Mouse (Mus musculus) 3134 (cell line): ENCODE data around the gene Tbc1d2b.

ENCODE experiments used
- DNase-seq: peaks from one replicate; pipeline ENCODE4 v3.0.0-alpha.2; 2011; ENCODE audit warnings: low spot score; ENCODE audit not compliant: insufficient read length; ENCODE audit errors: extremely low read depth

Gene Tbc1d2b

DNA sequence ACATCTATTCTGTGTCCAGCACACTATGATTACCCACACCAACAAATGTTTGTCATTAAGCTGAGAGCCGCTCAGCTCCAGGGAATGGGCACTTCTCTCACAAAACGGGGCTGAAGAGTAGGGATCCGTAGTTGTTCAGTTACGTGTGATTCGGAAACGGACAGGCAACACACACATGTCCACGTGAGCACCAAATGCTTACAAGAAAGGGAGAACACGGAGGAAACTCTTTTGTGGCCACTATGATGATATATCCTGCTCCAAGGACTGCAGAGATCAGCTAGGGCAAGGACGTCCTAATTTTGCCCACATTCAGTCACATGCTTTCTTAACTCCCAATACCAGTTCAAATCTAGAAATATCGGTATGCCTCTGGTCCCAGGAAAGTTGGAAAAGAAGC is 4.5 kb downstream of the Tbc1d2b start:
- DNase-seq, result no peak

DNA sequence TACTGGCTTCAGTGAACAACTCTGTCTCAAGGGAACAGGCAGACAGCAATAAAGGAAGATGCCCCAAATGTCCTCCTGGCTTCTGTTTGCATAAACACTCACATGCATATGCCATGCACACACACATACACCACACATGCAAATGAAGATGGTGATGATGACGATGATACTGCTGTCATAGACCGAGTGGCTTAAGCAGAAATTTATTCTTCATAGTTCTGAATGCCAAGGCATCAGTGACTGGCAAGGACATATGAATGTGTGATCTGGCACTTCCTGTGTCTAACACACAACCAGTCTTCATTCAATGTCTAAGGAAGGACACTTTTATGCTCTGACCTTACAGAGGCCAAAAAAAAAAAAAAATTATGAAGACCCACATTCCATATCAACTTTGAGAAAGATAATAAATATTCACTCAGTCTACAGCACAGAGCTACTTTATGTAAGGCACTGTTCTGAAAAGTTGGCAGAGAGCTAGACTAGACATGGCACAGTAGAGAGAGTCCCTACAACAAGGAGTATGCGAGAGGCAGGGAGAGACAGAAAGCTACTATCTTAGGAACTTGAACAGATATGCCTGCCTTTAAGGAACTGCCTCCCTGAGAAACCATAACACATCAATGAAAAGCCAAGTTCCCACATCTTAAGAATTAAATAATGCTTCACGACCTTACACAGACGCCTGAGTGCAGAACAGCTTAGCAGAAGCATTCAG is 5.1 kb downstream of the Tbc1d2b start:
- no peak for DNase-seq

GRCm38 (mm10) chr9:90263340-90263679 is 7.3 kb downstream of the Tbc1d2b start:
- DNase-seq, result no peak

DNA sequence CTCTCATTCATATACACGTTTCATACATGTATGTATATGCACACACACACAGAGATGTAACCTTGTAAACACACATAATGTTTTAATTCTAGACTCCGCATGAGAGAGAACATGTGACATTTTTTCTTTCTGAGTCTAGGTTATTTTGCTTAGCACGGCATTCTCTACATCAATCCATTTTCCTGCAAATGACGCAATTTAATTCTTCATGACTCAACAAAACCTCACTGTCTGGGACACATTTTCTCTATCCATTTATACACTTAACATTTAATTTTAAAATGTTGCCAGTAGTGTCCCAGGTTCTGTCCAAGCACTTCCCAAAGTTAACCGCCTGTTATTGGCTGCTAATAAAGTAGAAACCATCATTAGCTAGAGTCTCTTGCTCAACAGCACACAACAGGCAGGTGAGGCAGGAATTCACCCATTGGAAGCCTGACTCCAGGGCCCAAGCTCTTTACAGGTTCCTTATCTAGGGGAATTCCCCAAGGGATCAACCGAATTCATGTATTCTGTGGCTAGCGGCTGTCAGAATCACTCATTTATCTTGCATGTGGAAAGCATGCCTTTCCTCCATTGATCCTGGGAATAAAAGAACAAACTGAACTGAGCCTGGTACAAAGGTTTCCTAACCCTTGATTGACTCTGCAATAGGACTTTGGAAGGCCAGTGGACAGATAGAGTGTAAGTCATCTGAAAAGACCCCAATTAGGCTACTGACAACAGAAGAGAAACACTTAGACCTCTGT is 7.8 kb downstream of the Tbc1d2b start:
- DNase-seq, result no peak

DNA sequence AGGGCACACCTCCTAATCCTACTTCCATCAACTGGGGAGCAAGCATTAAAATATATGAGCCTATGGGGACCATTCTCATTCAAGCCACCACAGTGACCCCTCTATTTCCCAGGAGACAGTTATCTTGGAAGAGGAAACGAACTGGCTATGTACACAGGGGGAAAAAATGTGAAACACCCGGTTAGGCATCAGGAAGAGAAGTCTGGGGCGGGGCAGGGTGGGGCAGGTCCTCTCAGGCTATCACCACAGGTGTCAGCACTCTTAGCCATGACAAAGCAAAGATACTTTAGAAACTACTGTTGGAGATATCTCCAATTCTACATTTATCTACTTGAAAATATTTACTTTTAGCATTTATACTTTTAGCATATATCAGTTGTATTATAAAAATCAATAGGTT is 8.5 kb downstream of the Tbc1d2b start:
- DNase-seq, result no peak

GRCm38 (mm10) chr9:90260600-90261375 is 9.8 kb downstream of the Tbc1d2b start:
- DNase-seq, result peak; percentile 52

- DNase-seq, result no peak
These were observed 10.5 kb downstream of the Tbc1d2b start for GRCm38 (mm10) chr9:90260079-90260478.

DNA sequence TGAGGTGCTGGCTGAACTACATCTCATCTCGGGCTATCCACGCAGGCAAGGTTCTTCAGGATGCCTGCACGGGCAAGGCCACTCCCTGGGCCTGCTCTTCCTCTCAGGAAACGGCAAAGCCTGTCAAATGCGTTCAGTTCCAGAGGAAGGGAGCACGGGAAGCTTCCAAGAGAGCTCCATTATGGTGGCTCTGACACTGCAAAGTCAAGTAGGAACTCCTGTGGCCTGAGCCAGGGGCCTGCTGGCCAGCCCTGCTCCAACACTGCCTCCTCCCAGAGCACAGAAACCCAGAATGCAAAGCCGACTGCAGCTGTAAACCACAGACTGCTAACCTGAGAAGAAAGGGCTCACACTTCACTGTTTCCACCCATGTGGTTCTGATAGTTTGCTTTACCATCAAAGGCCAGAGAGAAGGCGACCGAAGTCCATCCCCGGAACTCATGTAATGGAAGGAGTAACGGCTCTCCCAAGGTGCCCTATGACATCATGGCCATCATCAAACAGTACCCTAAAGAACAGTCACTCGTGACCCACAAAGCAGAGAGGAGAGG is 11.1 kb downstream of the Tbc1d2b start:
- DNase-seq, result no peak

GRCm38 (mm10) chr9:90257754-90258531 is 12.7 kb downstream of the Tbc1d2b start:
- DNase-seq, result no peak

GRCm38 (mm10) chr9:90257220-90257619 is 13.4 kb downstream of the Tbc1d2b start:
- no peak for DNase-seq

- no peak for DNase-seq
These were observed 14.7 kb downstream of the Tbc1d2b start for GRCm38 (mm10) chr9:90255844-90256405.

GRCm38 (mm10) chr9:90253181-90253580 is 17.4 kb downstream of the Tbc1d2b start:
- DNase-seq, result no peak

DNA sequence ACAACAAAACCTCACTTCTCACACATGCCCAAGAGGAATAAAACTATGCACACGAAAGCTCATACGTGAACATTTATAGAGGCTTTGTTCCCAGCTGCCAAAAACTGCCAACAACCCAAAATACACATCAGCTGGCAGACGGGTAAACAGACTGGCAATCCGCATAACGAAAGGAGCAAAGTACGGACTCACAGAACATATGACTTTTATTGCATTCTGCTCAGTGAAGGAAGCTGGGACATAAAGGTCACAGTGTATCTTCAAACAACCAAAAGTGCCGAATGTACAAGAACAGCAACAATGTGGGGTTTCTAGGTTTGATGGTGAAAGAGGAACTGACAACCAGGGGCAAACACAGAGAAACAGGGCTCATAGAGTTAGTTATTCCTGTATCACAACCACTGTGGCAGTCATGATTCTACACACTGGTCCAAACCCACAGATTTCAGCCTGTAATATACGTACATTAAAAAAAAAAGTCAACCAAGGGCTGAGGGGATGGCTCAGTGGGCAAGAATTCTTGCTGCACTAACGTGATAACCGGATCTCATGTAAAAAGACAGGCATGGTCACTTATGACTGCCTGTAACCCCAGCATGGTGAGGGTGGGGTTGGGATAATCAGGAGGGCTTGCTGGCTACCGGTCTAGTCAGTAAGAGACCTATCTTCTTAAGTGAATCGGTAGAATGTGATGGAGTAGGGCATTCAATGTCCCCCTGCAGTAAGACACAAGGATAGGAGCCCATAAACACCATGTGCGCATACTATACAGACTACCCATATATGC is 19.4 kb downstream of the Tbc1d2b start:
- no peak for DNase-seq

DNA sequence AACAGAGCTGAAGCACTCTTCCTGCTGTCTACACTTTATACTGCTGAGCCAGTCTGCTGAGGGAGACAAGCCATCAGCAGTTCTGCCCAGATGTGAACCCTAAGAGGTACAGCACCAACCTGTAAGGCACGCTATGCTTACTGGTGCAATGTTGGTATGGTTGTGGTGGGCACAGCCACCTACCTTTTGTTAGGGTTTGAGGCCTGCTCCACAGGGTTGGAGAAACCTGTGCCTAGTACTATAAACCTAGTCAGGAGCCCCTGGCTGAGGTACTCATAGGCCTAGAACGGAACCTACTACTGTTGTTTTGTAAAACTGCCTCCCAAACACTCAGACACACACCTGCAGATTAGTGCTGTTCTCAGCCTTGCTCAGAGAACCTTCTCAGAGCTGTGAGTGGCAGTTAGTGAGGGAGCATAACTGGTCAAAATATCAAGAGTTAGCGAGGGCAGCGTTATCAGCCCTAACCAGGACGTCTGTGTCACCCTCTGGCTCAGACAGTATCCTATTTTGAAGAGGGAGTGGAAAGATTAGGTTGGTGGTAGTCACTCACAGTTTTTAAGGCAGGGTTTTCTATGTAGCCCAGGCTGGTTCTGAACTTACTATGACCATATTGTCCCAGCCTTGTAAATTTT is 20.3 kb downstream of the Tbc1d2b start:
- DNase-seq, result no peak

DNA sequence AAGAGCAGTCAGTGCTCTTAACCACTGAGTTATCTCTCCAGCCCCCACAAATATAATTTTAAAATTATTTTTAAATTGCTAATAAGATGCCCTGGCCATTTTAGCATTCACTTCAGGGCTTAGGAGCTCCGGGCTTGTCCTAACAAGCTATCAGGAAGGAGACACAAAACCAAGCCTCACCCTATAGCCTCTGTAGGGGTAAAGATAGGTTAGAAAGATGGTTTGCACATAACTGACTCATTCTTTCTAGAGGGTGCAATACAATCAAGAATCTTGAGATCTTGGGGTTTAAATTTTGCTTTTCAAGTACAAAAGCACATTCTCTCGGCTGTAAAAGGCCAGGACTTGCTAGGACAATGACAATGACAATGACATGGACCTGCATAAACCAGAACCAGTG is 21.6 kb downstream of the Tbc1d2b start:
- DNase-seq, result no peak

DNA sequence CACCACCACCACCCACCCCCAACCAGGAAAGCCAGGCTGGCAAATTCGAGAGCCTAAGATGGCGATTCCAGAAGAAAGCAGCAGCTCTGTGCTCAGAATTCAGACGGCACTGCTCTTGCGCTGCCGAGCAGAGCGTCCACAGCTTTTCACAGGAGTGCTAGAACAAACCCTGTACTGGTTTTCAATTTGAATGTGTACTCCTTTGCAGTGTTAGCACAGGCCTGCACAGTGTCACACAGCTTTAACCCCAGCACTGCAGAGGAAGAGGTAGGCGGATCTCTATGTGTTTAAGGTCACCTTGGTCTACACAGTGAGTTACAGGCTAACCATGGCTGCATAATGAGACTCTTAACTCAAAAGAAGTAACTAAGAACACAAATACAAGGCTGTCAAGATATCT is 22.3 kb downstream of the Tbc1d2b start:
- DNase-seq, result no peak

DNA sequence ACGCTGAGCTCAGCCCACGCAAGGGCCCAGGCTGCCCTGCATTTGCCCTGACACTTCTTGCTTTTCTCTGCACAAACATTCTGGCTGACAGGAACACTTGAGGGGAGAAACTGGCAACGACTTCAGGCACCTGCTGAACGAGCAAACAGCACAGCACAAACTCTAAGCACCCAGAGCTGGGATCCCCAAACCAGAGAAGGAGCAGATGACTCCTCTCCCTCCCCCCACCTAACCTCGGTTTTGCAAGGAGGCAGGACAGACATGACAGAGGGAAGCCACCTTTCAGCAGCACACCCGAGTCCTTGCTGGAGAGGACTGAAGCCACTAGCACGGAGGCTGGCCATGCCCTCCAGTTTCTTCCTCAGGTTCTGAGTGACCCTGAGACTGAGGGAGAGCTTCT is 23.3 kb downstream of the Tbc1d2b start:
- DNase-seq, result no peak

DNA sequence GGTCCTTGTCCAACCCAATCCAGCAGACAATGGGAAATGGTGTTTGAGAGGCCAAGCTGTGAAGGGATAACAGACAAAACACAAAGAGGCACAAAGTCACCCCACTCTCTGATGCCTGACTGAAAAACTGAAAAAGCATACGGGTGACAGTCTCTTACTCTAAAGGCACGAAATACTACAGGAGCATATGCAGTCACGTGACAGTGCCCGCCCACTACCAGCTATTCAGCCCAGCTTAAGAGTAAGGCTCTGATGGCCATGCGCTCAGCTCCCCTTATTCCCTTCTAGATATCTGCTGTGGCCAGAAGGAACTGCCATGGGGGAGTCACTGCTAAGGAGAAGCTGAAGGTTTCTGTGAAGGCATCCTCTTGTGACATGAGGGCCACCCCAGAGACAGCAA is 24.8 kb downstream of the Tbc1d2b start:
- DNase-seq, result no peak

DNA sequence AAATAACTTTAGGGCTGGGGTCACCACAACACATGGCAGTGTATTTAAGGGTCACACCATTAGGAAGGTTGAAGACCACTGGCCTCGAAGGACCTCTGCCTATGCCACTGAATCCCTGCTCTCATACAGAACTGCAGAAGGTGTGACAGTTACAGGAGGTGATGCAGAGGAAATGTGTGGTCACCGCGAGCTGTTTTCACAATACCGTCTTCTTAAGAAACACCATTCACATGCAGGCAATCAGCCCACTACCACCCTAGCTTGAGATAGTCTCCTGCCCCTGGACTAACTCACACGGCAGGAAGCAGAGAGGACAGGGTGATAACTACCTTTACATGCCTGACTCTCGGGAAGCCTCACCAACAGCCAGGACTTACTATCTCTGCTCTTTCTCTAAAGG is 25.4 kb downstream of the Tbc1d2b start:
- DNase-seq, result no peak
